Mouse (Mus musculus) kidney, adult 2 months (tissue): ENCODE results near the gene Rdx.

ENCODE experiments used
- CTCF ChIP-seq: fragments of 200-500 bp; conservative IDR thresholded peaks from 2 replicates; pipeline ENCODE4 v1.5.1; 2011; ENCODE audit warnings: low read depth, mild to moderate bottlenecking, control low read depth, low read length, moderate library complexity, mixed read lengths; ENCODE audit not compliant: insufficient read depth, insufficient read length
- POLR2A ChIP-seq: fragments of 200-500 bp; IDR thresholded peaks from one replicate; pipeline ENCODE4 v1.6.1; 2011; ENCODE audit warnings: low read depth, low read length, control low read depth

- no peak for TF ChIP-seq CTCF
- TF ChIP-seq POLR2A: no peak
Observed at GRCm38 (mm10) chr9:52041657-52042056, 5.3 kb upstream of the Rdx start.
